Mouse (Mus musculus) frontal cortex, postnatal 36 days (tissue): ENCODE results near the gene Galns.
"Not testable (repeated sequence)": the region's sequence is repeated elsewhere in the genome, so short reads cannot be mapped to it uniquely, and the experiment has no call there.

Experiments used
- DNase-seq, 2 experiments: peaks; one replicate each; pipeline ENCODE4 v3.0.0; 2022; ENCODE audit warnings: low spot score in 2 of 2

Galns gene

DNA sequence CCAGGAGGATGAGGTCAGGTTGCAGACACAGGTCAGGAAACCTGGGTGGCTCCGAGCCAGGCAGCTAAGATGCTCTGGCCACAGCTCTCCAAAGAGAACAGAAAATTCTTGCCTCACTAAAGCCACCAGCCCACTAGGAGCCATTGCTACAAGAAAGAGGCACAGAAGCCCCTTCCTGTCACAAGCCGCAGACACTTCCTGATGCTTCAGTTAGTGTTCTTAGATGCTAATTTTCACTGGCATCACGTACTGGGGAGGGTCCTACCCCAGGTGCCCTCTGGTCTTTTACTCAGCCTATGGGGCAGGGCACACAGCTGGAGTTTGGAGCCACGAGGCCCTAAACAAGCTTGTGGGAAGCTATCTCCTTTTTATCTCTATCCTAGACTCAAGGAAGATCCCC lies 15.2 kb downstream of the Galns start:
- no peak for DNase-seq

DNA sequence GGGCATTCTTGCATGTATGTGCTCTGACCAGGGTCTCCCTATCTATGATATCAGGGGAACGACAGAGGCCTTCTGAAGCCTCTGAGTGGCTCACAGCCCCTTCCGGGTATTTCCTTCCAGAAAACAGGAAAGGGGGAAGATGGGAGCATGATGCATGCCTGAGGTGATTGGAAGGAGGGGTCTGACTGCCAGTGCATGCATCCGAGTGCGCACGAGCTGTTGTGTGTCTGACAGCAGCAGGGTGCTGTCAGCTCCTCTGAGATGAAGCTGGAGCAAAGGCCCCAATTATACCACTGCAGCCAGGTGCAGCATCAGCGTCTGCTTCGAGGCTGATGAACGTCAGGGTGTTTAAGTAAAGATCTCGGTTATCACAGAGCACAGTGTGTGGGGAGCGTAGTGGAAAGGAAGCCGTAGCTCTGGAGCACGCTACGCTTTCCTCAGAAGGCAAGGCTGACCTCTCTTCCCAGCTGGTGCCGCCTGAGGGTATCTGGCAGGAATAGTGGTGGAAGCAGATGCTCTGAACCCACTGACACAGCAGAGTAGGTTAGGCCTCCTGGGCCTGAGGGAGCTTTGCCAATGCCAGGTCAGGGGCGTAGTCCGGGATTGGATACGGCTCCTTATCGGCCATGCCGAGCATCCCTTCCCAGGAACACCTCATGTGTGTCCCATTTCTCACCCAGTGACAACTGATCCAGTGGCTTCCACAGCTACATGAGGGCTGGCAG lies 17.3 kb downstream of the Galns start:
- DNase-seq, result no peak

DNA sequence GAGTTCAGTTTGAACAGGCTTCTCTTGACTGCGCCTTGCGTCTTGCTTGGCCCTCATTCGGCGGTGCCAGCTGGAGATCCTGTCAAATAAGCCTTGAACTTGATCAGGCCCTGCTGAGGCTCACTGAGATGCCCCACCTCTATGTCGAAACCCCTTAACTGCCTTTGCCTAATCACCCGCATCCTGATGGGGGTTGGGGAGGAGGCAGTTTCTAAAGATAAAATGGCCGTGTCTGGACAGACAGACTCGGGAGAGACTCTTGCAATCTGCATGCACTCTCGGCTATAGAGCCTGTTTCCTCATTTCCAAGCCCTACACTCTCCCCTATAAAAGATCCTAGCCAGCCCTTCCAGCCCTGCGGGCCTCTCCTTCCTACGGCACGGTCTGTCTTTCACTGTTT lies 18.0 kb downstream of the Galns start:
- DNase-seq, result no peak

DNA sequence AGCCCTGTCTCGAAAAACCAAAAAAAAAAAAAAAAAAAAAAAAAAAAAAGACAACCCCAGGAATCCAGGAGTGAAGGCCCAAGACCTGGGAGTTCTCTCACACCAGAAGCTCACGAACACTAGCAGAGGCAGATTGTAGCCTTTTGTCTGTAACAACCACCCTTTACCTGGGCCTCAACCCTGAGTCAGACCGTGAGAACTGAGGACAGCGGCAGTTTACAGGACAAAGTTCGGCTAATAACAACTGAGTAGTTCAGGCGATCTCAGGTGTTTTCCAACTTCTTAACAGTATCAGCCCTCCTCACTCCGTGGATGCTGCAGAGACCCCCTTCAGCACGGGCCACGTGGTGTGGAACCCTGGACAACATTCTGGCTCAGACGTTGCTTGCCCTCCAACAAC lies 24.5 kb downstream of the Galns start:
- DNase-seq, result no peak

DNA sequence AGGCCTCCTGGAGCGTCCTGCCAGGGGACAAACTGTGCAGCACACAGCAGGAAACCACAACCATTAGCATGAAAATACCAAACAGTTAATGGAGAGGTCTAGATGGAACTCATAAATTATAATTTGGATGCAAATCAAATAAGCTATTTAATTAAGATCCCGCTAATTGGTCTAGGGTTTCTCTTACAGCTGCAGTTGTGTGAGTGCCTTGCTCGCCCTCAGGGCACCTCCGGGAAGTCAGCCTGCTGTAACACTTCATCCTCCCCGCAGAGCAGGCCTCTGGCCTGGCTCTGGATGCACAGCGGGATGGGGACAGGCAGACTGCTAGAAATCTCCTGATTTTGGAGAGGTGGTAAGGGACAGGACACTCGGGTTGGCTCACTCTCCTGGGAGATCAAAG lies 25.1 kb downstream of the Galns start:
- no peak for DNase-seq

DNA sequence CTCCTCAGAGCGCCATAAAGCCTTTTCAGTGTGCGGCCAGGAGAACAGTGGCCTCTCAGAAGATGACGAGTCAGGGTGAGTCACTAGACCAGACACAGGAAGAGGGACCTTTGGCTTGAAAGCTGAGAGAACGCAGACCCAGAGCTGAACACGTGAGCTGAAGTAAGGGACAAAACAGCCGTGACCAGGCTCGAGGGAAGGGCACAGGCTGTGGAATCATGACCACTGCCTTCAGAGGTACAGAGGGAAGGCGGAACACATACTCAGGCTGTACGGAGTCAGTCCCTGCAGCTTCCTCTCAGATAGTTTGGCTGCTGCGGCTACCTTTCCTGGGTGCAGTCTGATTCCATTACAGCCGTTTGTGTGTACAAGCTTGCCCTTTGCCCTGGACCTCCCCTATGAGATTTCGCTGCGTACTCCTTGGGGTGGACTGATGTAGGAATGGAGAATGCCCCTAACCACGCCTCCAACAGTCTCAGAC lies 25.8 kb downstream of the Galns start:
- no peak for DNase-seq

DNA sequence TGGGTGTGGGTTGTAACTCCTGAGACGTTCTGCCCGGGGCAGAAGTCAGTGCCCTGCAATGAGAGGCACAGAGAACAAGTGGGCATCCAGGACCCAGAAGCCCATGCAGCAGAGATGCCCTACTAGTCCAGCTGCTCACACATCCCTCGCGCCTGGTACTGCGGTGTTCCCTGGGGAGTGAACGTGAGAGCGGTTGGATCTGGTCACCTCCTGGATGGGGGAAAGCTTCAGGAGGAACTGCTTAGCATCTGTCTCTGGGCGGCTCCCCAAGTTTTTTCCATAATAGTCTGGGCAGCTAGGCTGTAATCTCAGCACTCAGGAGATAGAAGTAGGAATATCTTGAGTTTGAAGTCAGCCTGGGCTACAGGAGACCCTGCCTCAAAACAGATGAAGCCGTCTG lies 26.3 kb downstream of the Galns start:
- no peak for DNase-seq

DNA sequence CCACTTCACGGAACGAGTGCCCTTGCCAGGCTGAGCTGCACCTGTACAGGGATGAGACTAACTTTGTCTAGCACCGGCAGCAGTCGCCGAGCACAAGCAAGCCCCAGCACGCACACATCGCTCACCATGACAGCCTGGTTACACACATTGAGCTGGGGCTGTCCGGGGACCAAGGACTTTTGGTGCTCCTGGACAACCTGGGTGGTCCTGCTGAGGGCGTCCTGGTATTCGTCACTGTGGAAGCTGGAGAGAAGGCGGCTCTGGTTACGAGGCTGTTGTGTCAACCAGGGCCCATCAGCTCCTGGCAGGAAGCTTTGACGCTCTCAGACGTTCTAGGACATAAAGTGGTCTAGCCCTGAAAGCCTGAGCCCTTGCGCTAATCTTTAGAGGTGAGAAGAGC lies 30.3 kb downstream of the Galns start:
- no peak for DNase-seq

DNA sequence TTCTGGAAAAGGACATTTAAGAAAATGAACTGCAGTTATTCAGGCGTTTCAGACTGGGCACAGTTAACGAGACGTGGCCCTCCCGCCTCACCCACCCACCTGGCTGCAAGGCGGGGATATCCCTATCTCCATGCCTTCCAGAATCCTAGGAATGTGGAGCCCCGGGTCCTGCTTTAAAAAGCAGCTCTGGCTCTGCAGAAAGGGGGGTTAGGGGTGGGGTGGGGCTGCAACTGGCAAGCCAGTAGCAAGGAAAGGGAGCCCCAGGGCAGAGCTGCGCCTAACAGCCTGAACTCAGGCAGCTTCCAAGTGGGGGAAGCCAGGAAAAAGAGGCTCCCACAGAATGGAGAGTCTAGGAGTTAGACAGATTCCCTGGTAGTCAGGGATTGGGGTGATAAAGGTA lies 32.1 kb downstream of the Galns start:
- no peak for DNase-seq

DNA sequence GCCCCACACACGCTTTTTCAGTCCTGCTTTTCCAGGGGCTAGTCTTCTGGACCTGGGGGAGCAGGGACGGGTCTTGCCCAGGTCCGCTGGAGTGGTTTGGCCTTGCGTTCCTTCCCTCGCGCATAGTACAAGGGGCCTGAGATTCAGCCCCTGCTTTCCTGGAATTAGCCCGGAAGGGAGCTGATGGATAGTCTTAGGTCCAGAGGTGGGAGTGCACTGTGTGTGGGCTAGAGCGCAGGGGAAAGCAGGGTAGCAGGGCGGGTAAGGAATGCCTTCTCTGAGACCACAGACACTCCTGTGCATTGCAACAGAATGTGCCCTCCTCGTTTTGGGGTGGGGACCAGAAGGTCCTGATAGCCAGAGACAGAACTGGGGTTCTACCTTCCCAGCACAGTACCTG lies 34.1 kb downstream of the Galns start:
- DNase-seq, result no peak

DNA sequence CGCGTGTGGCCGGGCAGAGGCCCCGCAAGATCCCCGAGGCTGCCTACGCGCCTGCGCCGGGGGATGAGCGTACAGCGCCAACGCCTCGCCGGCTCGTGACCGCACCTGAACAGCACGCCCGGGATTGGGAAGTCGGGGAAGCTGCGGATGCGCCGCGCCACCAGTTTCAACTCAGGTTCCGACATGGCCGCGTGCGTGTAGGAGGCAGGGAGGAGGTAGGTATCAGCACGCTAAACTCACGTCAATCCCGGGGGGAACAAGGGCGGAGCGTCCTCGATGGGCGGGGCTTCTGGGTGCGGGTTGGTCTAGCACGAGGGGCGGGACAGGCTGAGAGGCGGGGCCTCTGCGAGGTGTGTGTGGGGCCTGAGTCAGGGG lies 34.6 kb downstream of the Galns start, which contains the start of gene Aprt:
Gene Aprt (minus strand): TSS at position 262 of the 375 bp plus-strand sequence.
- peak; percentile 91 to 93 for DNase-seq

DNA sequence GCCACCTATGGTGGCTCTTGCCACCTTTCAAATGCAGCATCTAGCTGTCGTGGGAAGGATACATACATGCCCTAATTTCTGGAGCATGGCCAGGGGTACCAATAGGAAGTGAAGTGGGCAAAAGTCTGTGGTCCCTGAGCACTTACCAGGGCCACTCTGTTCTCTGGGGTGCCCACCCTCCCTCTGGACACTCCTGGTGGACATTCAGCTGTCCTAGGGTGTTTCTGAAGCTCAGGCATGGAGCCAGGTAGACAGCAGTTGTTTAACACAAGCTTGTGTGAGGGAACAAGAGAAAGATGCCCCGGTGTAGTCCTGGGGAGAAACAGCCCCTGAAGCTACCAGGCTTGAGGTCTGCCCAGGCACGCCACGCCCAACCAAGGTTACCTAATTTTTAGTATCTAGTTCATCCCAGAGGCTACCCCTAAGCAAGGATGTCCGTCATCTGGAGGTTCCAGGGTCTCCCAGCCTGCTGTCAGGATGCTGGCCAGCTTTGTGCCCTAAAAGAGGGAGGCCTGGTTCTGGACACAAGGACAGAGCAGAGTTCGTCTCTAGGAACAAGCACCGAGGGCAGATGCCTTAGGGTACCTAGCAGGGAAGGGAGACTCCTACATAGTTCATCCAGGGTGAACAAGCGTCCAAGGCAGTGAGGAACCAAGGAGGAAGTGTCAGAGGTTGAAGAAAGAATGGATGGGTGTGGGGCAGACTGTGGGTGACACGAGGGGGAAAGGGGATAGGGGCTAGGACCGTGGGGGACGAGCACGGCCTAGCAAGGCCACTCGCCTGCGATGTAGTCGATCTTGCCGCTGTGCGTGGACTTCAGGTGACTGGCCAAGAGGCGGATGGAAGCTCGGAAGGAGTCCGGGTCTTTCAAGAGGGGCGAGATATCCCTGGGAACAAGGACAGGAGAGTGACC lies 35.3 kb downstream of the Galns start:
- DNase-seq, result peak in 1 of 2 experiments; percentile 14

DNA sequence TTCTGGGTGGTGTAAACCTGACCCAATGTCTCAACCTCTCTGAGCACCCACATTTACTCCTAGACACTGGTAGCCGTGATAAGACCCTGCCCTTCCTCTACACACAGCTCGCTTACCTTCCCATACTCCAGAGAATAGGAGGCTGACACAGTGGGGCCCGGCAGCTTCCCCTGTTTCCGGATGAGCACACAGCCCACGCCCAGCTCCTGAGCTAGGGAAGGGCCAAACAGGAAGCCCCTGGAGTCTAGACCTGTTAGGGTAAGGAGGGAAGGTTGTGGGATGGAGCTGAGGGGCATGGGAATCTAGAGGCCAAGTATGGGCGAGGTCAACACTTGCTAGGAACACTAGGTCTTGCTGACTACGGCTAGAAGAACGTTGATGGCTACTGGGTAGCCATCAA lies 36.0 kb downstream of the Galns start:
- DNase-seq, result no peak

DNA sequence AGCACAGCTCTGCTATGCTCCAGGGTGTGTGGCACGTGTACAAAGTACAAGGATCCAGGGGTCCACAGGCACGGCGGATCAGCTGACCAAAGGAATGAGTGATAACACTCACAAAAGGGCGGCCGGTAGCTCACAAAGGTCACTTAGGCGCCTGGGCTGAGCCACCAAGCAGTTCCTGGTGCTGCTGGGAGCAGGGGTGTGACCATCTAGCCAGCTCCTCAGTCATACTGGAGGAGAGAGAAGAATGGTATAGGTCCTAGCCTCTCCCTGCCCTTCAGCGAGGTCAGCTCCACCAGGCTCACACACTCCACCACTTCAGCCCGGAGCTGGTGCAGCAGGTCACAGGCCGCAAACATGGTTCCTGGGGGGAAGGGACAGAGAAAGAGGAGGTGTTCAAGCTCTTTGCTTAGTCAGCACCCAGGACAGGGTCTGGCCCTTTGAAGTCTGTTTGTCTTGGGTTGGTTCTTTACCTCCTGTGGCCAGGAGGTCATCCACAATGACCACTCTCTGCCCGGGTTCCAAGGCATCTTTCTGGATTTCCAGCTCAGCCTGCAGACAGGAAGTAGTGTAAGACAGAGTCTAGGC lies 36.5 kb downstream of the Galns start:
- no peak for DNase-seq

DNA sequence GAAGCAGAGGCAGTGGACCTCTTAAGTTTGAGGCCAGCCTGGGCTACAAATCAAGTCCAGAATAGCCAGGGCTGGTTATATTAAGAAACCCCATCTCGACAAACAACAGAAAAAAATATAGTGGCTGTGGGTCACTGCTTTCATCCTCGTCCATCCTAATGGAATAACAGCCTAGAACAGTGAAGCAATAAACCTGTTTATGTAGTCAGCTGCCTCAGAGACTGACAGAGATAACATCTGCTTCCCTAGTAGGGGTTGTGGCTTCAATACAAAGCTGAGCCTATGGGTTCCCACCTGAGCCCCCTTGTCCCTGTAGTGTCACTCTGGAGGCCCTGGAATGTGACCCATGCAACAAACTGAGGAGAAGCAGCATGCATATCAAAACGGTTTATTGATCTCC lies 37.0 kb downstream of the Galns start:
- DNase-seq, result no peak

DNA sequence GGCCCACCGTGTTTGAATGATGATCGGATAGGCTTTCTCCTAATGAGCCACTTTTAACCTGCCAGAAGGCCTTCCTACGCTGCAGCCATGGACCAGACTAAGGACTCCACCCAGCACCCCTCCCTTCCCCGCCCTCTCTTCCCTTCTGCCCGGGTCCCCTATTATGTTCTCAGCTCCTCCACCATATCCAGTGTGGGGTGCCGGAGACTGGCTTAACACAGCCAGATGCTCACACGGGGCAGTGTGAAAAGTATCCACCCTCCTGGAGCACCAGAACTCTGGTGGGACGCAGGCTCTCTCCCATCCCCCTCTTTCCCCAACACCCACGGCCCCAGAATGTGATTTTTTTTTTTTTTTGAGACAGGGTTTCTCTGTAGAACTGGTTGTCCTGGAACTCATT lies 37.7 kb downstream of the Galns start:
- no peak for DNase-seq

DNA sequence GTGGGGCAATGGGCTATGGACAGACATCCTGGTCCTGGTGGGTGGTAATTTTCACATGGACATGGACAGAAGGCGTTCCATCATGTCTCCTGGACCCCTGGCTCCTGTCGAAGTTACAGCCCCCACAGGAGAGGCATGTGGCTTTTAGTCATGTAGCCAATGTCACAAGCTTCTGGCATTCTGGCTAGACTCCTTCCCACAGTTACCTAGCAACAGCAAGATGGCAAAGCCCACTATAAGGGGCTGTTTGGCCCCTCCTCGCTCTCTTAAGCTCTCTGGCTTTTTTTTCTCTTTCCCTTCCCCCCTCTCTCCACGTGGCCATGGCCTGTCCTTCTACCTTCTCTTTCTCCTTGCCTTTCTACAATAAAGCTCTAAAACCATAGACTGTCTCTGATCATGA lies 38.1 kb downstream of the Galns start:
- DNase-seq, result not testable (repeated sequence)

DNA sequence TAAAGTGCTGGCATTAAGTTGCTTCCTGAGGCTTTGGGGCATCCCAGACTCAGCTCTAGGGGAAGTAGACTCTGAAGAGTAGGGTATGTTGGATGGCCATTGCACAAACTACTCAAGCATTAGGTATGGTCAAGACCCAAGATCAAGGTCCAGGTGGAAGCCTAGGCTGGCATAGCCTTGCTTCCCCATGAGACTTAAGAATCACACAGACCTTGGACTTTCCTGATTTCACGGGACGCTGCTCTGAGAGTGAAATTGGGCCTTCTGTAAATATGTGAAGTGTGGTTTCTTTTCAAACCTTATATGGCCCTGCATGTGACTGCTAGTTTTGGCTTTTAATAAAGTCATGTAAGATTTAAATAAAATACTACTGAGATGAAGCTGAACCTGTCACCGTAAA lies 38.5 kb downstream of the Galns start:
- no peak for DNase-seq

DNA sequence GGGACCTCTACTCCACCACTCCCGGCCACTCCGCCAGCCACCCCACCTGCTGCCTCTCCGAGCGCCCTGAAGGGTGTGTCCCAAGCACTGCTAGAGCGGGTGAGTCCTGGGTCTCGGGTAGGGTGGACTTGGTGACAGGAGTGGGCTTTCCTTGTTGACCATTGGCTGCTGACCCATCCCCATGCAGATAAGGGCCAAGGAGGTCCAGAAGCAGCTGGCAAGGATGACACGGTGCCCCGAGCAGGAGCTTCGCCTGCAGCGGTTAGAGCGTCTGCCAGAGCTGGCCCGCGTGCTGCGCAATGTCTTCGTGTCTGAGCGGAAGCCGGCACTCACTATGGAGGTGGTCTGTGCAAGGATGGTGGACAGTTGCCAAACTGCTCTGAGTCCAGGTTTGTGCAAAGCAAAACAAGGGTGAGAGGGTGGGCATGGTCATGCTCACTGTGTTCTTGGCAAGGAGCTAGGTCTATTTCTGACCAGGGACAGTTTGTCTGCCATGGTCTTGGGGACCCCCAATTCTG lies 39.5 kb downstream of the Galns start:
- no peak for DNase-seq

DNA sequence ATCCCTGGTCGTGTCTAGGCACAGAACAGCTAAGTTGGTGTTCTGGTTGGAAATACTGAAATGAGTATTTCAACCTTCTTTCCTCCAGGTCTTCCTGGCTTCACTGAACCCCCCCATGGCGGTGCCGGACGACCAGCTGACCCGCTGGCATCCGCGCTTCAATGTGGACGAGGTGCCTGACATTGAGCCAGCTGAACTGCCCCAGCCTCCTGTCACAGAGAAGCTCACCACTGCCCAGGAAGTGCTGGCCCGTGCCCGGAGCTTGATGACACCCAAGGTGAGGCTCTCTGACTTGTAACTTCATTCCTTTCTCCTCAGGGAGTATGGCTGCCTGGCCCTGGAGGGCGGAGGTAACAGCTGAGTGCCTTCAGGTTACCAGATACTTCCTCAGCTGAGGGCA lies 40.1 kb downstream of the Galns start:
- no peak for DNase-seq

DNA sequence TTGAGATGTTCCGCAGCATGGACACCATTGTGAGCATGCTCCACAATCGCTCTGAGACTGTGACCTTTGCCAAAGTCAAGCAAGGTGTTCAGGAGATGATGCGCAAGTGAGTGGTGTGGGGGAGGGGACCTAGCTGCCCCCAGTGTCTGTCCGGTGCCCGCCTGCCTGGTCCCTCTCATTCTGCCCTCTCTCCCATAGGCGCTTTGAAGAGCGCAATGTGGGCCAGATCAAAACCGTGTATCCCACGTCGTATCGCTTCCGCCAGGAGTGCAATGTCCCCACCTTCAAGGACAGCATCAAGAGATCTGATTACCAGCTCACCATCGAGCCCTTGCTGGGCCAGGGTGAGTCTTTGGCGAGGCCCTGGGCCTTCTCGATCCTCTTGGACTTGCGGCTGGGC lies 41.3 kb downstream of the Galns start:
- DNase-seq, result no peak

DNA sequence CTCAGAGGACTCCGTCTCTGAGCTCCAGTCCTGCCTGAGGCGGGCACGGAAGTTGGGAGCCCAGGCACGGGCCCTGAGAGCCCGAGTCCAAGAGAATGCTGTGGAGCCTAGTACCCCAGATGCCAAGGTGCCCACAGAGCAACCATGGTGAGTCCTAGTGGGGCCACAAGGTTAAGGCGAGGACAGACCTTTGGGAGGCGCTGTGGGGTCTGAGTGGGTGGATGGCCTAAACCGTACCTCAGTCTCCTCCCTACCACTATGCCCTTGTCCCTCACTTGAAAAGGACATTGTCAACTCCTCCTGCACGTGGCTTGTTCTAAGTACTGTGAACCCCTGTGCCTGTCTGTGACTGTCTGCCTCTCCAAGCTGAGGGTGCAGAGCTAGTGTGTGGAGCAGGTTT lies 41.9 kb downstream of the Galns start:
- no peak for DNase-seq
